Mouse (Mus musculus) spleen, adult 2 months (tissue): ENCODE data around the gene Zyg11a.

Experiments
- CTCF ChIP-seq: fragments of 200-500 bp; IDR thresholded peaks from 2 replicates; pipeline ENCODE4 v1.5.1; 2011; ENCODE audit warnings: mild to moderate bottlenecking, inconsistent platforms; ENCODE audit not compliant: insufficient read depth, insufficient read length, insufficient replicate concordance; ENCODE audit errors: extremely low read depth
- POLR2A ChIP-seq: fragments of 200-500 bp; IDR thresholded peaks from 2 replicates; pipeline ENCODE4 v1.6.1; 2011; ENCODE audit warnings: low read depth, low read length, inconsistent platforms

GRCm38 (mm10) chr4:108163291-108163690 is 54.6 kb downstream of the Zyg11a start:
- no peak for TF ChIP-seq CTCF
- TF ChIP-seq POLR2A = no peak
